Mouse (Mus musculus) liver, postnatal 0 days (tissue): ENCODE measurements around the gene Cpne6. TPM values are rescaled to one million over a fixed set of nuclear protein-coding genes. Genes with fewer than 3 reads are reported as not detected.
A peak's percentile ranks its signal among the peaks of the same experiment; 100 is the strongest.

Experiments used
- ATAC-seq: fragments of 200-750 bp; cut with Nextera tagmentation; 2 replicates; pipeline ENCODE4 v1.8.0; 2017; ENCODE audit warnings: mild to moderate bottlenecking, moderate library complexity
- DNase-seq: peaks from one replicate; pipeline ENCODE4 v3.0.0-alpha.2; 2016
- H3K27ac ChIP-seq: fragments of 300-500 bp; sonication (generic); 2 replicates; pipeline ENCODE4 v1.5.1; 2014; ENCODE audit warnings: antibody characterized with exemption, moderate library complexity, mild to moderate bottlenecking, low read depth
- H3K27me3 ChIP-seq: fragments of 300-500 bp; sonication (generic); 2 replicates; pipeline ENCODE4 v1.6.1; 2014; ENCODE audit warnings: low read length, control low read depth, mixed read lengths; ENCODE audit not compliant: insufficient read depth
- H3K36me3 ChIP-seq: fragments of 300-500 bp; sonication (generic); replicated peaks from 2 replicates; pipeline ENCODE4 v1.6.1; 2014; ENCODE audit warnings: mild to moderate bottlenecking, control low read depth, low read length, moderate library complexity, mixed read lengths; ENCODE audit not compliant: insufficient read depth
- H3K4me1 ChIP-seq: fragments of 300-500 bp; sonication (generic); 2 replicates; pipeline ENCODE4 v1.6.1; 2014; ENCODE audit warnings: antibody characterized with exemption, mild to moderate bottlenecking, control low read depth; ENCODE audit not compliant: insufficient read depth
- H3K4me2 ChIP-seq: fragments of 300-500 bp; sonication (generic); 2 replicates; pipeline ENCODE4 v1.6.1; 2014; ENCODE audit warnings: low read depth, mild to moderate bottlenecking, low read length, moderate library complexity, mixed read lengths
- H3K4me3 ChIP-seq: fragments of 300-500 bp; sonication (generic); 2 replicates; pipeline ENCODE4 v1.5.1; 2014; ENCODE audit warnings: low read depth, low read length
- H3K9ac ChIP-seq: fragments of 300-500 bp; sonication (generic); replicated peaks from 2 replicates; pipeline ENCODE4 v1.6.1; 2014; ENCODE audit warnings: mild to moderate bottlenecking, moderate library complexity
- H3K9me3 ChIP-seq: fragments of 300-500 bp; sonication (generic); 2 replicates; pipeline ENCODE4 v1.6.1; 2016; ENCODE audit warnings: mild to moderate bottlenecking, control low read depth, low read length, mixed read lengths
- CTCF ChIP-seq: sonication (generic); IDR thresholded peaks from 2 replicates; pipeline ENCODE4 v1.5.1; 2016; ENCODE audit warnings: antibody characterized with exemption, low read depth
- EP300 ChIP-seq: IDR thresholded peaks from 2 replicates; pipeline ENCODE4 v1.6.1; 2016; ENCODE audit warnings: antibody characterized with exemption, low read depth, mild to moderate bottlenecking
- WGBS: fragments of 180-500 bp; shearing (Covaris S2); extraction: QIAGEN DNeasy Blood & Tissue Kit; methylation state at CpG from one replicate; pipeline ENCODE4 v1.1.7; 2014; ENCODE audit not compliant: insufficient replicate concordance; 5-methylcytosine and 5-hydroxymethylcytosine counted together
- polyA plus RNA-seq: library from polyadenylated mRNA; unstranded; fragments of >200 nt; fragmentation: Nextera tagmentation; extraction: Ambion mirVana; gene quantifications from 2 replicates; pipeline ENCODE4 v1.2.1, GENCODE M21; 2015

Cpne6 gene
- polyA plus RNA-seq, 1 experiment from 2014 or later = not detected

- 51% methylated on average over 7 of the region's 7 CpGs for whole genome bisulfite sequencing
- no peak for TF ChIP-seq EP300
- TF ChIP-seq CTCF = no peak
- H3K4me3 ChIP-seq = no peak overlapping the region
Observed at GRCm38 (mm10) chr14:55511037-55511436, 792 bp downstream of the Cpne6 start.

GRCm38 (mm10) chr14:55513927-55514326, 3.7 kb downstream of the Cpne6 start:
- no peaks in the 10 kb centered on the region for H3K36me3 ChIP-seq
- no peak for ATAC-seq
- WGBS = 47% methylated on average over 10 of the region's 10 CpGs

More at GRCm38 (mm10) chr14:55511037-55511436, 792 bp downstream of the Cpne6 start:
- Histone ChIP-seq H3K9me3 (no peaks in the 10 kb centered on the region), H3K4me1 (no peaks in the 10 kb centered on the region), H3K4me2 (no peak overlapping the region), H3K36me3 (no peaks in the 10 kb centered on the region), H3K27ac (no peak overlapping the region), H3K27me3 (peaks cover 18% of the 10 kb centered on the region), H3K9ac (no peak overlapping the region)
- no peak for ATAC-seq
- DNase-seq = no peak

GRCm38 (mm10) chr14:55515846-55516245, 5.6 kb downstream of the Cpne6 start:
- no peak overlapping the region for H3K27ac ChIP-seq
- no peaks in the 10 kb centered on the region for H3K9me3 ChIP-seq
- DNase-seq (no peak), ATAC-seq (no peak)
- peaks cover 28% of the 10 kb centered on the region for H3K27me3 ChIP-seq
- peaks cover 6% of the 10 kb centered on the region for H3K4me1 ChIP-seq
- H3K4me2 ChIP-seq = no peak overlapping the region
- no peak overlapping the region for H3K9ac ChIP-seq
- 92% methylated on average over 4 of the region's 4 CpGs for WGBS
- TF ChIP-seq CTCF = no peak
- no peak for TF ChIP-seq EP300
- H3K36me3 ChIP-seq = no peaks in the 10 kb centered on the region
- H3K4me3 ChIP-seq = no peak overlapping the region

More at GRCm38 (mm10) chr14:55513927-55514326, 3.7 kb downstream of the Cpne6 start:
- no peak overlapping the region for H3K4me2 ChIP-seq
- no peak overlapping the region for H3K27ac ChIP-seq
- no peaks in the 10 kb centered on the region for H3K4me1 ChIP-seq
- no peak overlapping the region for H3K4me3 ChIP-seq
- TF ChIP-seq CTCF = no peak
- TF ChIP-seq EP300 = no peak
- no peaks in the 10 kb centered on the region for H3K9me3 ChIP-seq
- H3K9ac ChIP-seq = no peak overlapping the region
- no peak for DNase-seq
- H3K27me3 ChIP-seq = peaks cover 22% of the 10 kb centered on the region

GRCm38 (mm10) chr14:55518897-55519296, 8.7 kb downstream of the Cpne6 start:
- Histone ChIP-seq H3K9ac (no peak overlapping the region), H3K4me3 (no peak overlapping the region), H3K27ac (no peak overlapping the region), H3K27me3 (peaks cover 40% of the 10 kb centered on the region), H3K4me1 (peaks cover 7% of the 10 kb centered on the region), H3K9me3 (no peaks in the 10 kb centered on the region), H3K4me2 (no peak overlapping the region), H3K36me3 (no peaks in the 10 kb centered on the region)
- WGBS = 62% methylated on average over 2 of the region's 2 CpGs
- TF ChIP-seq CTCF (no peak), EP300 (no peak)
- DNase-seq = no peak
- no peak for ATAC-seq

GRCm38 (mm10) chr14:55519604-55520003, 9.4 kb downstream of the Cpne6 start:
- ATAC-seq (no peak), DNase-seq (no peak)
- H3K27me3 ChIP-seq = peaks cover 46% of the 10 kb centered on the region
- TF ChIP-seq EP300 (no peak), CTCF (0 out of 2 replicates have a peak, but pooled peaks have one; percentile 5)
- no peak overlapping the region for H3K4me2 ChIP-seq
- no peak overlapping the region for H3K4me3 ChIP-seq
- no peaks in the 10 kb centered on the region for H3K9me3 ChIP-seq
- H3K4me1 ChIP-seq = peaks cover 7% of the 10 kb centered on the region
- H3K27ac ChIP-seq = no peak overlapping the region
- no peak overlapping the region for H3K9ac ChIP-seq
- WGBS = 48% methylated on average over 4 of the region's 4 CpGs
- no peaks in the 10 kb centered on the region for H3K36me3 ChIP-seq

GRCm38 (mm10) chr14:55520451-55521361, 10.5 kb downstream of the Cpne6 start:
- Histone ChIP-seq H3K36me3 (no peaks in the 10 kb centered on the region), H3K27ac (no peak overlapping the region), H3K9ac (no peak overlapping the region; the same call in 1 of the 2 replicates), H3K4me3 (peak overlapping the region; percentile 41), H3K4me2 (peak overlapping the region; percentile 69), H3K27me3 (peaks cover 48% of the 10 kb centered on the region), H3K9me3 (no peaks in the 10 kb centered on the region), H3K4me1 (peaks cover 7% of the 10 kb centered on the region)
- TF ChIP-seq EP300 (no peak), CTCF (no peak)
- ATAC-seq (no peak), DNase-seq (no peak)
- WGBS = 1% methylated on average over 61 of the region's 61 CpGs
